Mouse (Mus musculus): ENCODE data around the gene Scand1. TPM values are rescaled to one million over a fixed set of nuclear protein-coding genes. Genes with fewer than 3 reads are reported as not detected.

The Scand1 gene
- polyA plus RNA-seq, 1 experiment from 2014 or later, result 93.0 TPM

DNA sequence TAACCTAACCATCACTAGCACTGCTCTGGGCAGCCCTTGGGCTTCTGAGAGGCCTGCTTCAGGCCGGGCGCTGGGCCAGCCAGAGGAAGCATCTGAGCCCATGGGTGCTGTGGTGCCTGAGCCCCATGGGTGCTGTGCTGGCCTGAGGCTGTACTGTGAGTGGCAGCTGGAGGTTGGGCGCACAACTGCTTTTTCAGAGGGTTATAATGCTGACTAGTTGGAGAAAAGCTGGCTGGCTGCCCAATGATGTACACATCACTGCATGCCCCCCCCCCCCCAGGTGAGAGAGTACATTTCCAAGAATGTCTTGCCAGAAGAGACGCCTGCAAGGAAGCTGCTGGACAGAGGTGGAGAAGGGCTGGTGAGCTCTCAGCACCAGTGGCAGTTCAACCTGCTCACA lies 8.2 kb downstream of the Scand1 start:
- Histone ChIP-seq H3K9me3 (no peaks in the 10 kb centered on the region), H3K27me3 (no peaks in the 10 kb centered on the region), H3K9ac (replicated peaks) (no peak overlapping the region), H3K4me1 (no peaks in the 10 kb centered on the region), H3K4me2 (replicated peaks) (no peak overlapping the region), H3K36me3 (peaks cover 54% of the 10 kb centered on the region), H3K4me3 (no peak overlapping the region), H3K27ac (replicated peaks) (no peak overlapping the region)
- WGBS, result 89% methylated on average over 4 of the region's 4 CpGs
- ATAC-seq (replicated peaks), result no peak

DNA sequence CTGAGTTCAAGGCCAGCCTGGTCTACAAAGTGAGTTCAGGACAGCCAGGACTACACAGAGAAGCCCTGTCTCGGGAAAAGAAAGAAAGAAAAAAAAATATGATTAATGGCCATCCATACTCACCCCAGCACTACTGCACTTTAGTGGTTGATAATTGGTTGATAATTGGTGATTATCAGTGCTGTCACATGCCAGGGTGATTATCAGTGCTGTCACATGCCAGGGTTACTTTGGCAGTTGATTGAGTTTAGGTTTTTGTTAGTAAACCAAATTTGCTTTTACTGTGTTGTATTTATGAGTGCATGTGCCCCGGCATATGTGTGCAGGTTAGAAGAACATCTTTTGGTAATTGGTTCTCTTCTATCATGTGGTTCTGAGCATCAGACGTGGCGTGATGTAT lies 10.4 kb downstream of the Scand1 start:
- 84% methylated on average over 4 of the region's 4 CpGs for WGBS
- Histone ChIP-seq H3K9ac (replicated peaks) (no peak overlapping the region), H3K4me2 (replicated peaks) (no peak overlapping the region), H3K4me3 (no peak overlapping the region), H3K9me3 (no peaks in the 10 kb centered on the region), H3K36me3 (peaks cover 59% of the 10 kb centered on the region), H3K27ac (replicated peaks) (no peak overlapping the region), H3K4me1 (no peaks in the 10 kb centered on the region), H3K27me3 (no peaks in the 10 kb centered on the region)
- ATAC-seq (replicated peaks), result no peak

DNA sequence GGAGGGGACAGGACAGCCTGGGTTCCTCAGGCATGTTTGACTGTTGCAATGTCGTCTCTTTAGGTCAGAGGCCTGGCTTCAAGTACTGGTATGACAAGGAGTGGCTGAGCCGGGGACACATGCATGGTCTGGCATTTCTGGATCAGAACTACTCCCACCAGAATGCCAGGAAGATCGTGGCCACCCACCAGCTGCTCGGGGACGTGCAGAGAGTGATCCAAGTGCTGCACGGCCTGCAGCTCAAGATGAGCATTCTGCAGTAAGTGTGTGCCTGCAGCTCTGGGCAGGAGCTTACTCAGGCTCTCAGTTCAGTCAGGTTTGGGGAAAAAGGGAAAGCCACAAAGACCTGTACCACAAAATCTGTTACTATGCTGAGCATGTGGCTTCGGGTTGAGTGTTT lies 14.0 kb downstream of the Scand1 start:
- H3K4me1 ChIP-seq, result no peaks in the 10 kb centered on the region
- H3K4me3 ChIP-seq, result no peak overlapping the region
- ATAC-seq (replicated peaks), result no peak
- H3K36me3 ChIP-seq, result peaks cover 65% of the 10 kb centered on the region
- H3K4me2 ChIP-seq (replicated peaks), result no peak overlapping the region
- H3K9me3 ChIP-seq, result no peaks in the 10 kb centered on the region
- H3K27ac ChIP-seq (replicated peaks), result no peak overlapping the region
- H3K27me3 ChIP-seq, result no peaks in the 10 kb centered on the region
- no peak overlapping the region for H3K9ac ChIP-seq (replicated peaks)
- 91% methylated on average over 7 of the region's 7 CpGs for WGBS

DNA sequence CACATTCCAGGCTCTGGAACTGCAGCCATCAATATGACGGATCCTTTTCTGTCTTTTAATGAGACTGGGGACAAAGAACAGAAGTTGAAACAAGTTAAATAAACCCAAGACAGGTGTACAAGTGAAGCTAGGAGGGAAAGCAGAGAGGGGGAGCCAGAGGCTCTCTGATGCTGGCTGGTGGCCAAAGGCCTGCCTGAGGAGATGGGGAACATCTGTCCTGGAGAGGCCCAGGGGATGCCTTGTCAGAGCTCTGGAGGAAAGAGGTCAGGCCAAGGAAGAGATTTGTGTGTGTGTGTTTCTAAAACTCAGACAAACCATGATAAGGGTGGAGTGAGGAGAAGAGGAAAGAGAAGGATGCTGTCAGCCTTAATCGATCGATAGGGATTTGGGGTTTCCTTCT lies 14.9 kb downstream of the Scand1 start:
- no peak overlapping the region for H3K9ac ChIP-seq (replicated peaks)
- no peak overlapping the region for H3K4me3 ChIP-seq
- no peak overlapping the region for H3K27ac ChIP-seq (replicated peaks)
- no peaks in the 10 kb centered on the region for H3K9me3 ChIP-seq
- no peaks in the 10 kb centered on the region for H3K27me3 ChIP-seq
- no peak for ATAC-seq (replicated peaks)
- WGBS, result 95% methylated on average over 3 of the region's 3 CpGs
- no peaks in the 10 kb centered on the region for H3K4me1 ChIP-seq
- peaks cover 64% of the 10 kb centered on the region for H3K36me3 ChIP-seq
- no peak overlapping the region for H3K4me2 ChIP-seq (replicated peaks)

DNA sequence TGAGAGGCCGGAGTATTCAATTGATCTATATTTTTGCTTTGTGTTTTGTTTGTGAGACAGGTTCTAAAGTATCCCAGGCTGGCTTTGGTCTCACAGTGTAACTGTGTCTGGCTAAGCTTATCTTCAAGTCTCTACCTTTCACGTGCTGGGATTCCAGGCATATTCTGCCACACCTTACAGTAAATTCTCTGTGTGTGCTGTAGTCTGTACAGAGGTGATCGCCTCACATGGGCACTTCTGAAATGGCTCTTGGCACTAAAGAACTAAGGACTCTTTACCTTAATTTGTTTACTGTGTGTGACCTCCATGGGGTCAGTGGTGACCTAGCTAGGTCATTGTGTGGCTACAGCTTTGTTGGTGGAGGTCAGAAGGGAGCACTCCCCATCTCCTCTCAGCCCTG lies 16.3 kb downstream of the Scand1 start:
- no peaks in the 10 kb centered on the region for H3K4me1 ChIP-seq
- H3K9me3 ChIP-seq, result no peaks in the 10 kb centered on the region
- H3K4me3 ChIP-seq, result no peak overlapping the region
- H3K36me3 ChIP-seq, result peaks cover 64% of the 10 kb centered on the region
- WGBS, result 97% methylated on average over 3 of the region's 3 CpGs
- no peak overlapping the region for H3K27ac ChIP-seq (replicated peaks)
- H3K9ac ChIP-seq (replicated peaks), result no peak overlapping the region
- no peak for ATAC-seq (replicated peaks)
- no peak overlapping the region for H3K4me2 ChIP-seq (replicated peaks)
- no peaks in the 10 kb centered on the region for H3K27me3 ChIP-seq

DNA sequence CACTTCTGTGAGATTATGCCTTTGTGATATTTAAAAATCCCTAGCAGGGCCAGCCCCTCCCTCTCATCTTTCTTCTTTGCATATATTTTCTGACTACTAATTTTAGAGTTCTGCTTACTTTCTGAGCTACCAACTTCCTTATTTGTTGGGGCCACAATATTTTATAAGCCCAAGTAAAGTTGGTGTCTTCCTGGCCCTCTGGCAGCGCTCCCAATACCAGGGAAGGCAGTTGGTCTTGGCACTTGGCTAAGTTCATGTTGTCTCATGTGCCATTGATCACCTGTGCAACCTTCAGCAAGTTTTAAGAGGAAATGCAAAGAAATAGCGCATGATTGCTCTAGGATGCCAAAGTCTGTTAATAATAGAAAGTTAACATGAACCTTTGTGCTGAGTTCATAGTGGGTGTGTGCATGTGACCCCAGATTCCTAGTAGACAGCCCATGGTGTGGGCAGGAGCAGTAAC lies 16.9 kb downstream of the Scand1 start:
- no peaks in the 10 kb centered on the region for H3K9me3 ChIP-seq
- H3K27ac ChIP-seq (replicated peaks), result no peak overlapping the region
- no peak for ATAC-seq (replicated peaks)
- no peaks in the 10 kb centered on the region for H3K27me3 ChIP-seq
- WGBS, result 98% methylated on average over 2 of the region's 2 CpGs
- H3K9ac ChIP-seq (replicated peaks), result no peak overlapping the region
- no peak overlapping the region for H3K4me2 ChIP-seq (replicated peaks)
- H3K4me3 ChIP-seq, result no peak overlapping the region
- H3K36me3 ChIP-seq, result peaks cover 65% of the 10 kb centered on the region
- no peaks in the 10 kb centered on the region for H3K4me1 ChIP-seq

DNA sequence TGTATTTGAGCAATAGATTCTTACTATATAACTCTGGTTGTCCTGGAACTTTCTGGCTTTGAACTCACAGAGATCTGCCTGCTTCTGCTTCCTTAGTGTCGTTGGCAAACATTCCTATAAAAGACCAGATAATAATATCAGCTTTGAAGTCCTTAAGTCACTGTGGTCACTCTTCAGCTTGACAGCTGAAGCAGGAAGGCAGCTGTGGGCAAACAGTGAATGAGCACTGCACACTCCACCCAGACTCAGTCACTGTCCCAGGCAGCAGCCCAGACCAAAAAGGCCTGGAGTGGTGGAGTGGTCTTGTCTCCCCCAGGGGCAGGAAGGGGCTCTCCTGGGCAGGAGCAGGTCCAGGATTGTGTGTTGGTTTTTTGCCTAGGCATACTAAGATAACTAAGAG lies 20.5 kb downstream of the Scand1 start:
- Histone ChIP-seq H3K36me3 (peaks cover 63% of the 10 kb centered on the region), H3K27me3 (no peaks in the 10 kb centered on the region), H3K4me3 (no peak overlapping the region), H3K9me3 (no peaks in the 10 kb centered on the region), H3K27ac (replicated peaks) (no peak overlapping the region), H3K9ac (replicated peaks) (no peak overlapping the region), H3K4me1 (no peaks in the 10 kb centered on the region), H3K4me2 (replicated peaks) (no peak overlapping the region)
- ATAC-seq (replicated peaks), result no peak
- WGBS, result 87% methylated on average over 1 of the region's 1 CpGs

DNA sequence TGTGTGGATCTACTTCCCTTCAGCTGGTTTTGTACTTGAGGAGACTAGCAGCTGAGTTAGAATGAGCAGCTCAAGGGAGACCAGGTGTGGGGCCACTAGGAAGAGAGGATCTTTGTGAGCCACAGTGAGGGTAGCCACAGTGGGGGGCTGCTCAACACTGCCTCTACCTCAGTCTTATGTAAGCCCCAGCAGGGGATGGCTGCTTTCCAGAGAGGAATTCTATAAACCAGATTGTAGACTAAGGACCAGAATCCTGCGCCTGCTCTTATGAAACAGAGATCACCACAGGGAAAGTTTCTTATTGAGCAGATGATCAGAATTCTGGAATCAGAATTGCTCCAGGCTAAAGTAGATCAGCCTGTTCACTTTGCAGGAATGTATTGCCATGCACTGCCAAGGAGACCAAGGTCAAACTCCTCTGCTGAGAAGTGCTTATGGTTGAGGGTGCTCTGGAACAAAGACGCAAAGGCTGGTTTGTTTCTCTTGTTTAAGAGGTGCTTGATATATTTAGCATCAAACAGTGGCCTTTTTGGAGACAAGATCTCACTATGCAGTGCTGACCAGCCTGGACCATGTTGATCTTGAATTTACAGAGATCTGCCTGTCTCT lies 22.8 kb downstream of the Scand1 start:
- no peaks in the 10 kb centered on the region for H3K27me3 ChIP-seq
- 85% methylated on average over 2 of the region's 2 CpGs for WGBS
- no peak overlapping the region for H3K9ac ChIP-seq (replicated peaks)
- no peaks in the 10 kb centered on the region for H3K9me3 ChIP-seq
- H3K27ac ChIP-seq (replicated peaks), result no peak overlapping the region
- no peak overlapping the region for H3K4me3 ChIP-seq
- H3K4me2 ChIP-seq (replicated peaks), result no peak overlapping the region
- H3K36me3 ChIP-seq, result peaks cover 55% of the 10 kb centered on the region
- no peaks in the 10 kb centered on the region for H3K4me1 ChIP-seq
- ATAC-seq (replicated peaks), result no peak

DNA sequence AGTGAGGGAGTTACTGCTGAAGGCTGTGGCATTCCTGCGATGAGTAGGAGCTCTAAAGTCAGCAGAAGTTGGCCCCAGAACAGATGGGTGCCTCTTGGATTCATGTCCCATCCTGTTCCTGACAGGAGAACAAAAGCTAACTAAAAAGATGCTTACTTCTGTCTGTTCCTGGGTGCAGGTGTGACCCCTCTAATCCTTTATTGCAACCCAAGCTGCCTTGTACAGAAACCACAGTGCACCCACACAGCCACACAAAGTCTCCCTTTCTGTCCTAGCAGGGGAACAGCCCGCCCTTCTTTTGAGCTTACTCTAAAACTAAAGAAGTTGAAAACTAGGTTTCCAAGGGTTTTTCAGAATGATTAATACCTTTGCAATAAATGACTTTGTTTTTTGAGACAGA lies 24.3 kb downstream of the Scand1 start:
- ATAC-seq (replicated peaks), result no peak
- H3K9me3 ChIP-seq, result no peaks in the 10 kb centered on the region
- no peak overlapping the region for H3K27ac ChIP-seq (replicated peaks)
- no peaks in the 10 kb centered on the region for H3K27me3 ChIP-seq
- H3K4me2 ChIP-seq (replicated peaks), result no peak overlapping the region
- no peak overlapping the region for H3K4me3 ChIP-seq
- 96% methylated on average over 2 of the region's 2 CpGs for WGBS
- no peak overlapping the region for H3K9ac ChIP-seq (replicated peaks)
- peaks cover 42% of the 10 kb centered on the region for H3K36me3 ChIP-seq
- no peaks in the 10 kb centered on the region for H3K4me1 ChIP-seq

DNA sequence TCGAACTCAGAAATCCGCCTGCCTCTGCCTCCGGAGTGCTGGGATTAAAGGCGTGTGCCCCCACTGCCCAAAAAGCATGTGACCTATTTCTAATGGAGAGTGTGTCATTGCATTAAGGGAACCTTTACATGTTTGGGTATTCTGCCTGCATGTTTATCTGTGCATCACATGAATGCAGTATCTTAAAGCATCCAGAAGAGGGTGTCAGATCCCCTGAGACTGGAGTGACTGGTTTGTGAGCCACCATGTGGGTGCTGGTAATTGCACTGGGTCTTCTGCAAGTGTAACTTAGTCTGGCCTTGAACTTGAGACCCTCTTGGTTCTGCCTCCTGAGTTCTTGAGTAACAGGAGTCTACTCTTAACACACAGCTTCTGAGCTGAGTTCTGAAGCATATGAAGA lies 25.8 kb downstream of the Scand1 start:
- H3K27me3 ChIP-seq, result no peaks in the 10 kb centered on the region
- no peaks in the 10 kb centered on the region for H3K9me3 ChIP-seq
- no peak overlapping the region for H3K4me2 ChIP-seq (replicated peaks)
- H3K27ac ChIP-seq (replicated peaks), result no peak overlapping the region
- H3K4me3 ChIP-seq, result no peak overlapping the region
- ATAC-seq (replicated peaks), result no peak
- WGBS, result 96% methylated on average over 4 of the region's 4 CpGs
- H3K36me3 ChIP-seq, result peaks cover 43% of the 10 kb centered on the region
- H3K4me1 ChIP-seq, result no peaks in the 10 kb centered on the region
- no peak overlapping the region for H3K9ac ChIP-seq (replicated peaks)

DNA sequence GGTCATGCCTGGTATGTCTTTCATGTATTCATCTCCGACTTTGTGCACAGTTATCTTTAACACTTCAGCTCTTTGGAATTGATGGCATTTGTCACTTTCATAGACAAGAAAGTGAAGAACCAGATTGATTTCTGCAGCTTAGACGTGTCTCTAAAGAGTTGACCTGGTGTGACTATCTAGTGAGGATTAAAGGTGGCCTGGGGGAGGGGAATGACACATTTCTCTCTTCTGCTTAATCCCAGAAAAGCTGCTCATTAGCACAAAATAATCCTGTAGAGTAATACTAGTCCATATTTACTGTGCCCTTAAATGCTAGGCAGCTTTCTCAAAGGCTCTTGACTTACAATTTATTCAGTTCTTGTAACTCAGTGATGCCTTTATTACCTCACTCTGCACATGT lies 27.3 kb downstream of the Scand1 start:
- Histone ChIP-seq H3K9me3 (no peaks in the 10 kb centered on the region), H3K4me2 (replicated peaks) (no peak overlapping the region), H3K27ac (replicated peaks) (no peak overlapping the region), H3K9ac (replicated peaks) (no peak overlapping the region), H3K4me1 (no peaks in the 10 kb centered on the region), H3K4me3 (no peak overlapping the region), H3K27me3 (no peaks in the 10 kb centered on the region), H3K36me3 (peaks cover 34% of the 10 kb centered on the region)
- 71% methylated on average over 2 of the region's 2 CpGs for WGBS
- no peak for ATAC-seq (replicated peaks)

DNA sequence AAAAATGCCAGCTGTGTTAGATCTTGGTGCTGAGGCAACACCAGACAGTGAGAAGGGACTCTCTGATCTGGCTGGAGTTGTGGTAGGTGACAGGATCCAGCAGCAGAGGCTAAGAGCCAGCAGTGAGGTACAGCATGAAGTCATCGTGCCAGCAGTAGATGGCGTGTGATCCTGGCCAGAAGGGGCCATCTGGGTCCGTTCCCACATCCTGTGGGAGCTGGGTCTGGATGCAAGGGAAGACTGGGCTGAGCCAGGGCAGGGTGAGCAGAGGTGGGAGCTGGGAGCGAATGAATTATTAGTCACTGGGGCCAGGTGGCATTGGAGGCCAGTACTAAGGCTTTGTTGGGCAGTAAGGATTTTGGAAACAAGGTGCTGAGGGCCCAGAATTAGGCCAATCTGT lies 31.3 kb downstream of the Scand1 start:
- 81% methylated on average over 4 of the region's 4 CpGs for WGBS
- Histone ChIP-seq H3K36me3 (peaks cover 26% of the 10 kb centered on the region), H3K4me2 (replicated peaks) (no peak overlapping the region), H3K9me3 (no peaks in the 10 kb centered on the region), H3K4me3 (no peak overlapping the region), H3K27ac (replicated peaks) (no peak overlapping the region), H3K9ac (replicated peaks) (no peak overlapping the region), H3K27me3 (no peaks in the 10 kb centered on the region), H3K4me1 (no peaks in the 10 kb centered on the region)
- no peak for ATAC-seq (replicated peaks)

DNA sequence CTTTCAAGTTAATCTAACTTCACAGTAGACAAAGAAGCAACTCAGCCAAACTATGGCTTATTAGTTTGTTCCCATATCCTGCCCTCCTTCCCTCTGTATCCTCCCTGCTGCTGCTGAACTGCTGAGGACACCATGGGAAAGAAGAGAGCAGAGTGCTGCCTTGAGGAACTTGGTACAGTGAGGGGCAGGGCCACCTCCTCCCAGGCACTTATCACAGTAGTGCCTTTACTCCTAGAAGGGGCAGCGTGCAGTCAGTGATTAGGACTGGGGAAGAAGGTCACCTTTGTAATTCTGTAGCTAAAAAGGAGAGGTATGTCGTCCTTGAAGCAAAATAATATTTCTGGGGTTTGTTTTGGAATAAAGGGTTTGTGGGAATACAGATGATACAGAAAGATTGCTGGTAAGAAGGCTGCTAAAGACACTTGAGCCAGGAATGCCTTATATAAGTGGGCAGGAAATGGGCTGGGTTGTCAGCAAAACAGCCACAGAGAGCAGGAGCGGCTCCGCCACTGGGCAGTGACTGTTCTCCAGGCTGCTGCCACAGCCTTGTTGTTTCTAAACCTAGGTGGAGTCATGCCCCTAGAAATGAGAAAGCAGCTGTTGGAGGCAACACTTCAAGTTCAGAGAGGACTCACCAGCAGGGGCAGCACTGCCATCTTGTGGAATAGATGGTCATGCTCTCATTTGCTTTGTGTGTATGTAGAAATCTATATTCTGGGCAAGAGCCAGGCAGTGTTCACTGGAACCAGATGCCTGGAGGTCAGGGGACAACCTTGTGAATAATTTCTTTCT lies 34.1 kb downstream of the Scand1 start:
- WGBS, result 73% methylated on average over 4 of the region's 4 CpGs
- Histone ChIP-seq H3K4me3 (no peak overlapping the region), H3K36me3 (peaks cover 33% of the 10 kb centered on the region), H3K27ac (replicated peaks) (peak overlapping the region; percentile 41), H3K4me2 (replicated peaks) (no peak overlapping the region), H3K4me1 (no peaks in the 10 kb centered on the region), H3K9me3 (no peaks in the 10 kb centered on the region), H3K27me3 (no peaks in the 10 kb centered on the region), H3K9ac (replicated peaks) (no peak overlapping the region)
- ATAC-seq (replicated peaks), result no peak

All from forebrain, embryonic 15.5 days (tissue).